Mouse (Mus musculus): ENCODE results near the gene Krt25. TPM values are rescaled to one million over a fixed set of nuclear protein-coding genes. Genes with fewer than 3 reads are reported as not detected.

The Krt25 gene
- polyA plus RNA-seq, 1 experiment from 2014 or later = 0.35 TPM

- 80% methylated on average over 4 of the region's 4 CpGs for WGBS
- H3K27me3 ChIP-seq = 0 out of 2 replicates have a peak, but pooled peaks cover 4% of the 10 kb centered on the region
- no peaks in the 10 kb centered on the region for H3K9me3 ChIP-seq
- H3K4me1 ChIP-seq (replicated peaks) = no peaks in the 10 kb centered on the region
- no peak overlapping the region for H3K4me3 ChIP-seq
- H3K36me3 ChIP-seq = no peaks in the 10 kb centered on the region
- ATAC-seq (ENCODE audit: low FRiP score) = no peak
- H3K27ac ChIP-seq = no peak overlapping the region
- H3K4me2 ChIP-seq = no peak overlapping the region
- no peak overlapping the region for H3K9ac ChIP-seq
Observed at GRCm38 (mm10) chr11:99272721-99273120, 50.0 kb downstream of the Krt25 start.

- H3K4me1 ChIP-seq (replicated peaks) = no peaks in the 10 kb centered on the region; the same call in 1 of the 2 replicates
- H3K9me3 ChIP-seq = no peaks in the 10 kb centered on the region
- no peaks in the 10 kb centered on the region for H3K36me3 ChIP-seq
- no peak for ATAC-seq (ENCODE audit: low FRiP score)
- H3K9ac ChIP-seq = no peak overlapping the region
- H3K27ac ChIP-seq = no peak overlapping the region
- no peak overlapping the region for H3K4me3 ChIP-seq
- H3K27me3 ChIP-seq = 0 out of 2 replicates have a peak, but pooled peaks cover 4% of the 10 kb centered on the region
- 83% methylated on average over 7 of the region's 7 CpGs for WGBS
- H3K4me2 ChIP-seq = no peak overlapping the region
Observed at GRCm38 (mm10) chr11:99269192-99269591, 53.6 kb downstream of the Krt25 start.

GRCm38 (mm10) chr11:99265796-99266195, 57.0 kb downstream of the Krt25 start:
- ATAC-seq (ENCODE audit: low FRiP score) = no peak
- no peak overlapping the region for H3K4me3 ChIP-seq
- 22% methylated on average over 9 of the region's 9 CpGs for WGBS

More at GRCm38 (mm10) chr11:99265796-99266195, 57.0 kb downstream of the Krt25 start:
- no peaks in the 10 kb centered on the region for H3K9me3 ChIP-seq
- no peaks in the 10 kb centered on the region for H3K27me3 ChIP-seq
- H3K27ac ChIP-seq = no peak overlapping the region
- no peak overlapping the region for H3K9ac ChIP-seq
- H3K4me2 ChIP-seq = no peak overlapping the region
- H3K4me1 ChIP-seq (replicated peaks) = no peaks in the 10 kb centered on the region; the same call in 1 of the 2 replicates
- no peaks in the 10 kb centered on the region for H3K36me3 ChIP-seq

Other genes with a start within 250 kb of the Krt25 start
- 0.17 and 0.19 TPM in 2 replicates for gene Tns4, start 233.6 kb downstream of the Krt25 start, polyA plus RNA-seq (2015; fragmentation: Nextera tagmentation; extraction: Ambion mirVana)
- not detected in 2 replicates for gene Ccr7, start 167.9 kb downstream of the Krt25 start, polyA plus RNA-seq (2015; fragmentation: Nextera tagmentation; extraction: Ambion mirVana)
- gene Smarce1, start 91.9 kb downstream of the Krt25 start, polyA plus RNA-seq (2015; fragmentation: Nextera tagmentation; extraction: Ambion mirVana) = 344 and 354 TPM in 2 replicates
- 3.9 and 4.1 TPM in 2 replicates for gene Krt222, start 78.9 kb downstream of the Krt25 start, polyA plus RNA-seq (2015; fragmentation: Nextera tagmentation; extraction: Ambion mirVana)
- 0.09 TPM in 1 of 2 replicates, not detected in the other for gene Krt24, start 37.7 kb downstream of the Krt25 start, polyA plus RNA-seq (2015; fragmentation: Nextera tagmentation; extraction: Ambion mirVana)
- gene Krt26, start 15.0 kb upstream of the Krt25 start, polyA plus RNA-seq (2015; fragmentation: Nextera tagmentation; extraction: Ambion mirVana) = 0.13 and 0.21 TPM in 2 replicates
- not detected in 2 replicates for gene Krt27, start 28.2 kb upstream of the Krt25 start, polyA plus RNA-seq (2015; fragmentation: Nextera tagmentation; extraction: Ambion mirVana)
- gene Krt28, start 52.0 kb upstream of the Krt25 start, polyA plus RNA-seq (2015; fragmentation: Nextera tagmentation; extraction: Ambion mirVana) = 0.43 and 0.47 TPM in 2 replicates
- gene Krt10, start 66.4 kb upstream of the Krt25 start, polyA plus RNA-seq (2015; fragmentation: Nextera tagmentation; extraction: Ambion mirVana) = 32.7 and 41.6 TPM in 2 replicates
- gene Krt12, start 99.3 kb upstream of the Krt25 start, polyA plus RNA-seq (2015; fragmentation: Nextera tagmentation; extraction: Ambion mirVana) = 0.13 TPM in 1 of 2 replicates, not detected in the other
- 0.17 and 0.22 TPM in 2 replicates for gene Krt20, start 115.2 kb upstream of the Krt25 start, polyA plus RNA-seq (2015; fragmentation: Nextera tagmentation; extraction: Ambion mirVana)
- gene Krt23, start 170.2 kb upstream of the Krt25 start, polyA plus RNA-seq (2015; fragmentation: Nextera tagmentation; extraction: Ambion mirVana) = 0.10 and 0.17 TPM in 2 replicates
- gene Krt39, start 198.4 kb upstream of the Krt25 start, polyA plus RNA-seq (2015; fragmentation: Nextera tagmentation; extraction: Ambion mirVana) = not detected in 2 replicates
- gene Krt40, start 220.2 kb upstream of the Krt25 start, polyA plus RNA-seq (2015; fragmentation: Nextera tagmentation; extraction: Ambion mirVana) = not detected in 2 replicates
- not detected in 2 replicates for gene Krtap3-3, start 227.9 kb upstream of the Krt25 start, polyA plus RNA-seq (2015; fragmentation: Nextera tagmentation; extraction: Ambion mirVana)
- not detected in 2 replicates for gene Krtap3-2, start 233.9 kb upstream of the Krt25 start, polyA plus RNA-seq (2015; fragmentation: Nextera tagmentation; extraction: Ambion mirVana)
- not detected in 2 replicates for gene Gm11939, start 236.5 kb upstream of the Krt25 start, polyA plus RNA-seq (2015; fragmentation: Nextera tagmentation; extraction: Ambion mirVana)
- gene Krtap3-1, start 243.7 kb upstream of the Krt25 start, polyA plus RNA-seq (2015; fragmentation: Nextera tagmentation; extraction: Ambion mirVana) = not detected in 2 replicates

Data from hindbrain, embryonic 13.5 days (tissue).